Mouse (Mus musculus) stomach, postnatal 0 days (tissue): ENCODE data around the gene Nos3.

Experiments used
- CTCF ChIP-seq: IDR thresholded peaks from 2 replicates; pipeline ENCODE4 v1.5.1; 2016; ENCODE audit warnings: antibody characterized with exemption, low read depth, mild to moderate bottlenecking, moderate library complexity
- EP300 ChIP-seq: optimal IDR thresholded peaks from 2 replicates; pipeline ENCODE3; 2016; ENCODE audit warnings: antibody characterized with exemption

- TF ChIP-seq CTCF (no peak), EP300 (no peak)
These were observed 43.7 kb upstream of the Nos3 start for GRCm38 (mm10) chr5:24320894-24321293.
